In genomic region chr19:42584188-42584587, GRCm38 (mm10) we compare ENCODE assay signal across 26 mouse cellular contexts. TPM values are rescaled to one million over a fixed set of nuclear protein-coding genes. Genes with fewer than 3 reads are reported as not detected.
A peak's percentile ranks its signal among the peaks of the same experiment; 100 is the strongest.
DNase-seq lines count a peak whose midpoint lies in the region; ATAC-seq lines count a peak whose summit lies in the region.
"Had no signal": no experiment of that assay in that cellular context is flagged by ENCODE, and none has a peak within 500 bp of the region (broad histone marks: within the 10 kb centered on the region; RNA-seq: fewer than 3 reads in every experiment).

No protein-coding gene starts in this region.

- ATAC-seq in midbrain, embryonic 11.5 days (ENCODE audit: low FRiP score): no peak
- no peak for ATAC-seq in midbrain, embryonic 13.5 days
- ATAC-seq in erythroid progenitor cell, adult 5-6 weeks (replicated peaks; ENCODE audit: low FRiP score, poor library complexity, severe bottlenecking): peak; percentile 56; the same call in 1 of the 2 replicates
- peak; percentile 77 for ATAC-seq in liver, embryonic 15.5 days (ENCODE audit: insufficient read depth)
- ATAC-seq: forebrain, embryonic 15.5 days; hindbrain, postnatal 0 days; intestine, embryonic 15.5 days; lung, postnatal 0 days had no signal

- 95% methylated on average over 3 of the region's 3 CpGs for WGBS in midbrain, embryonic 11.5 days
- 93% methylated on average over 3 of the region's 3 CpGs for WGBS in midbrain, embryonic 13.5 days
- 52% methylated on average over 3 of the region's 3 CpGs for WGBS in liver, embryonic 15.5 days (ENCODE audit: insufficient replicate concordance)
- 70% methylated on average over 3 of the region's 3 CpGs for WGBS in limb, embryonic 10.5 days

- peak; percentile 33 for DNase-seq in midbrain, embryonic 11.5 days (ENCODE audit: low spot score, missing footprints)
- no peak for DNase-seq in cerebellum, postnatal 36 days
- no peak for DNase-seq in limb, embryonic 10.5 days (ENCODE audit: low spot score)
- DNase-seq: adrenal gland, postnatal 25 days; B cell, adult 2 months; cerebellum, adult 8-10 months; cerebellum, postnatal 25 days; gastrocnemius, postnatal 25 days; heart, adult 18-20 months; heart, postnatal 36 days; kidney, adult 2 months; layer of hippocampus, postnatal 36 days had no signal

- H3K27me3 ChIP-seq in midbrain, embryonic 11.5 days (ENCODE audit: control insufficient read depth, insufficient read depth, low read length): no peaks in the 10 kb centered on the region
- H3K27me3 ChIP-seq in midbrain, embryonic 13.5 days: no peaks in the 10 kb centered on the region
- H3K27me3 ChIP-seq in liver, embryonic 15.5 days: no peaks in the 10 kb centered on the region
- H3K27me3 ChIP-seq in limb, embryonic 10.5 days (ENCODE audit: low read depth, poor library complexity, severe bottlenecking): no peaks in the 10 kb centered on the region
- H3K27me3 ChIP-seq: forebrain, embryonic 15.5 days; hindbrain, embryonic 12.5 days; intestine, embryonic 15.5 days; neural tube, embryonic 12.5 days had no signal

- no peaks in the 10 kb centered on the region for H3K9me3 ChIP-seq in midbrain, embryonic 11.5 days (ENCODE audit: control insufficient read depth, low read length)
- H3K9me3 ChIP-seq in midbrain, embryonic 13.5 days: no peaks in the 10 kb centered on the region
- no peaks in the 10 kb centered on the region for H3K9me3 ChIP-seq in liver, embryonic 15.5 days (replicated peaks)
- H3K9me3 ChIP-seq in limb, embryonic 10.5 days (replicated peaks): no peaks in the 10 kb centered on the region
- H3K9me3 ChIP-seq: forebrain, embryonic 10.5 days; forebrain, embryonic 15.5 days; hindbrain, embryonic 12.5 days; intestine, embryonic 15.5 days; midbrain, embryonic 10.5 days; neural tube, embryonic 12.5 days had no signal

- H3K27ac ChIP-seq in midbrain, embryonic 11.5 days (ENCODE audit: low read depth, low read length): no peak overlapping the region
- no peak overlapping the region for H3K27ac ChIP-seq in midbrain, embryonic 13.5 days
- peak overlapping the region; percentile 73 for H3K27ac ChIP-seq in liver, embryonic 15.5 days (replicated peaks)
- no peak overlapping the region for H3K27ac ChIP-seq in limb, embryonic 10.5 days
- H3K27ac ChIP-seq: forebrain, embryonic 10.5 days; forebrain, embryonic 15.5 days; hindbrain, embryonic 12.5 days; hindbrain, postnatal 0 days; intestine, embryonic 15.5 days; kidney, postnatal 0 days; macrophage; midbrain, embryonic 10.5 days; neural tube, embryonic 12.5 days had no signal

- no peaks in the 10 kb centered on the region for H3K36me3 ChIP-seq in midbrain, embryonic 11.5 days (ENCODE audit: control insufficient read depth, insufficient read depth, low read length)
- H3K36me3 ChIP-seq in midbrain, embryonic 13.5 days: peaks cover 16% of the 10 kb centered on the region; the same call in 1 of the 2 replicates
- peaks cover 38% of the 10 kb centered on the region for H3K36me3 ChIP-seq in liver, embryonic 15.5 days (replicated peaks)
- peaks cover 31% of the 10 kb centered on the region for H3K36me3 ChIP-seq in limb, embryonic 10.5 days

- no peak overlapping the region for H3K9ac ChIP-seq in midbrain, embryonic 11.5 days (ENCODE audit: low read length)
- no peak overlapping the region for H3K9ac ChIP-seq in midbrain, embryonic 13.5 days (replicated peaks)
- no peak overlapping the region for H3K9ac ChIP-seq in liver, embryonic 15.5 days
- H3K9ac ChIP-seq: forebrain, embryonic 15.5 days; hindbrain, embryonic 12.5 days; intestine, embryonic 15.5 days; neural tube, embryonic 12.5 days had no signal

- H3K4me3 ChIP-seq in midbrain, embryonic 11.5 days (ENCODE audit: low read depth, low read length): no peak overlapping the region
- no peak overlapping the region for H3K4me3 ChIP-seq in midbrain, embryonic 13.5 days (replicated peaks)
- H3K4me3 ChIP-seq in liver, embryonic 15.5 days (replicated peaks): no peak overlapping the region
- no peak overlapping the region for H3K4me3 ChIP-seq in limb, embryonic 10.5 days
- H3K4me3 ChIP-seq: forebrain, embryonic 10.5 days; forebrain, embryonic 15.5 days; hindbrain, embryonic 12.5 days; intestine, embryonic 15.5 days; midbrain, embryonic 10.5 days; myocyte; neural tube, embryonic 12.5 days had no signal

- no peaks in the 10 kb centered on the region for H3K4me1 ChIP-seq in midbrain, embryonic 11.5 days (ENCODE audit: control insufficient read depth, insufficient read depth, low read length)
- 0 out of 2 replicates have a peak, but pooled peaks cover 2% of the 10 kb centered on the region for H3K4me1 ChIP-seq in midbrain, embryonic 13.5 days (replicated peaks)
- H3K4me1 ChIP-seq in liver, embryonic 15.5 days (replicated peaks): peaks cover 32% of the 10 kb centered on the region
- H3K4me1 ChIP-seq in limb, embryonic 10.5 days: no peaks in the 10 kb centered on the region
- H3K4me1 ChIP-seq: midbrain, embryonic 10.5 days; neural tube, embryonic 12.5 days had no signal

- H3K4me2 ChIP-seq in midbrain, embryonic 11.5 days: no peak overlapping the region
- H3K4me2 ChIP-seq in midbrain, embryonic 13.5 days (replicated peaks): no peak overlapping the region
- peak overlapping the region; percentile 32; the same call in 1 of the 2 replicates for H3K4me2 ChIP-seq in liver, embryonic 15.5 days
- H3K4me2 ChIP-seq: forebrain, embryonic 15.5 days; hindbrain, embryonic 12.5 days; intestine, embryonic 15.5 days; neural tube, embryonic 12.5 days had no signal

RNA-seq across cellular contexts. Expression of gene Loxl4, which starts 28.4 kb away (rescaled TPM):
- polyA plus RNA-seq in midbrain, embryonic 11.5 days (2014; fragmentation: Nextera tagmentation; extraction: Ambion mirVana): 0.12 and 0.25 TPM in 2 replicates
- polyA plus RNA-seq in midbrain, embryonic 13.5 days (2015; fragmentation: Nextera tagmentation; extraction: Ambion mirVana): 0.11 and 0.17 TPM in 2 replicates
- total RNA-seq in erythroid progenitor cell, adult 5-6 weeks (2015; ENCODE audit: low replicate concordance): not detected in 2 replicates
- not detected in 2 replicates for total RNA-seq in erythroid progenitor cell, adult 5-6 weeks (2017; ENCODE audit: low replicate concordance)
- 0.05 and 0.06 TPM in 2 replicates for polyA plus RNA-seq in liver, embryonic 15.5 days (2015; fragmentation: Nextera tagmentation; extraction: Ambion mirVana)
- polyA plus RNA-seq in limb, embryonic 10.5 days (2016; fragmentation: Nextera tagmentation; extraction: Ambion mirVana): 0.11 and 0.19 TPM in 2 replicates
- polyA plus RNA-seq: hindbrain, postnatal 0 days; macrophage had no signal

Comparison
In these comparisons a context has a peak if more than half of its experiments do, and no peak if none do; other contexts are left out.
1. ATAC-seq: peak in erythroid progenitor cell, adult 5-6 weeks (single experiment) and liver, embryonic 15.5 days (single experiment); none in midbrain, embryonic 11.5 days (single experiment) and midbrain, embryonic 13.5 days (single experiment).